Mouse (Mus musculus) retina, embryonic 14.5 days (tissue): Measurements from ENCODE around the gene Pkp2.
"Not testable (repeated sequence)": the region's sequence is repeated elsewhere in the genome, so short reads cannot be mapped to it uniquely, and the experiment has no call there.

ENCODE experiments used
- DNase-seq: peaks from one replicate; pipeline ENCODE4 v3.0.0-alpha.2; 2015; ENCODE audit warnings: low spot score

The Pkp2 gene

GRCm38 (mm10) chr16:16213079-16213760 is at the start of gene Pkp2:
Gene Pkp2, plus strand, starts transcription at chr16:16213318.
- DNase-seq: peak; percentile 84

DNA sequence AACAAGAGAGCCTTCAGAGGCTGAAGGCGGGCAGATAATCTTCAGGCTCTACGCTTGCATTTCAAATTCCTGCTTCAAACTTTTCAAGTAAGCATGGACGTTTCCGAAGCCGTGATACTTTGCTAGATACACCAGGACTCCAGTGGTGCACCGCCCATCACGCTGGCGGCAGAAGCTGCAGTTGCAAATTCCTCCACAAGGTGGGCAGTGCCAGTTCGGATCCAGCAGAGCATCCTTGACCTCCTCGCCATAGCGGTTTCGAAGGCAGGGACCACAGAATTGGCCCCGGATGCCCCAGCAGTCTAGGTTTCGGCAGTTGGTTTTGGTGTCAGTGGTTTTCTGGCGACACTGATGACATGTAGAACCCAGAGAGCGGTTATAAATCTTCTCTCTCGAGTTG is 15.7 kb upstream of the Pkp2 start:
- no peak for DNase-seq

GRCm38 (mm10) chr16:16201991-16202390 is 11.1 kb upstream of the Pkp2 start:
- DNase-seq: peak; percentile 78

- DNase-seq: no peak
Measured at GRCm38 (mm10) chr16:16204648-16205047, 8.5 kb upstream of the Pkp2 start.

DNA sequence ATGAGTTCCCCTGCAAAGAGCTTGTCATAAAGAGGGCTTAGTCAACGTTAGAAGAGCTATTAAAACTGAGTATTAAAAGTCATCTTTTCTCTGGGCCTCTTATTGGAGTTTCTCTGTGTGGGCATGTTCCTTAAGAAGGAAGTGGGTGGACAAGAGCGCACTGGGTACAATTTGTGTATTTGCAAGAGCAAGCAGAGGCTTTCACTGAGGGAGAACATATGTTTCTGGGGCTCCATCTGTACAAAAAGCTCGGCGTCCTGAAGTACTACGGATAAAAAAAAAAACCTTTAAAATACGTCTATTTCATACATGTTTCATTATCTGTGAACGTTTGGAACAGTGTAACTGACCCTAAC is 417 bp upstream of the Pkp2 start:
- DNase-seq: no peak

GRCm38 (mm10) chr16:16213761-16214305 is 715 bp downstream of the Pkp2 start:
- peak; percentile 16 for DNase-seq

GRCm38 (mm10) chr16:16215645-16216387 is 2.7 kb downstream of the Pkp2 start:
- no peak for DNase-seq

- no peak for DNase-seq
Measured at GRCm38 (mm10) chr16:16216934-16217333, 3.8 kb downstream of the Pkp2 start.

- DNase-seq: no peak
Measured at GRCm38 (mm10) chr16:16219835-16220234, 6.7 kb downstream of the Pkp2 start.

DNA sequence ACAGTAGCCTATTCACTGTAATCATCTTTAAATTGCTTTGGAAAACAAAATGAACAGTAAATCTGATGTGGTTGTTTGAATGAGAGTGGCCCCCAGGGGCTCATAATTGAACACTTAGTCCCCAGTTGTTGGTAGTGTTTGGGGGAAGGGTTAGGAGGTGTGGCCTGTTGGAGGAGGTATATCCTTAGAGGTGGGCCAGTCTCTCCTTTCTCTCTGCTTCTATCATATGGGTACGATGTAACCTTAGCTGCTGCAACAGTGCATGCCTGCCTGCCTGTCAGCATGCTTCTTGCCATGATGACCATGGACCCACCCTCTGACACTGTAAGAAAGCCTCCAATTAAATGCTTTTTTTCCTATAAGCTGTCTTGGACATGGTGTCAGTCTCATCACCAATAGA is 9.5 kb downstream of the Pkp2 start:
- DNase-seq: no peak

DNA sequence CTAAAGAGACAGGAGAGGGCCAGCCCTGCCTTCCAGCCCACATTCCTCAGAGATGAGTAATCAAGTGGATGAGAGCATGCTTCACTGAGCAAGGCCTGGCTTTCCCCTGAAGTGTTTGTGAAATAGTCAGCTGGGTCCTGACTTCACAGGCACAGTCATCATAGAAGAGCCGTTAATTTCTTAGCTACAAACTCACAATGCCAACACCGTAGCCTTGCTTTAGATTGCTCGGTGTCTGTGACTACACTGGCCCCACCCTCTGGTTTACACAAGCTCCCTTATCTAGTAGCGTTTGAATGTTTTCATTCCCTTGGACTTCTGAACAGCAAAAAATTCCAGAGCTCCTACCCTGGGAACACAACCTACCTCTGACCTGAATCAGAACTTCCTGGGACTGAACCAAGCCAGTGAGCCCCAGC is 11.4 kb downstream of the Pkp2 start:
- DNase-seq: peak; percentile 84

- no peak for DNase-seq
Measured at GRCm38 (mm10) chr16:16225828-16226227, 12.7 kb downstream of the Pkp2 start.

- DNase-seq: no peak
Measured at GRCm38 (mm10) chr16:16230439-16230838, 17.3 kb downstream of the Pkp2 start.

DNA sequence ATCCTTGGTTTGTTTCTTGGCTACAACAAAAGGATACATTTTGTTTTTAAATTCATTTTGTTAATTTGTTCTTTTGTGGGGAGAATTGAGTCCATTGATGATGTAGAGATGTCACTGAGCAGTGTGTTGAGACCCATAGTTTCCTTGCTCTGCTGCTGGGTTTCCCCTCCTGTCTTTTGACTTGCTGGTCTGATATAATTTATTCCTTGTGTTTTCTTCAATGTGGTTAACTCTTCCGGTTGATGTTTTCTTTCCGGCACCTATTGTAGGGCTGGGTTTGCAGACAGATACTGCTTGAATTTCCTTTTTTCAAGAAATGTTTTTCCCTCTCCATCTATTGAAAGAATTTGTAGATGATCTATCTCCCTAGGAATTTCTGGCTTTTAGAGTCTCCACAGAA is 20.8 kb downstream of the Pkp2 start:
- no peak for DNase-seq

GRCm38 (mm10) chr16:16236681-16237080 is 23.6 kb downstream of the Pkp2 start:
- DNase-seq: not testable (repeated sequence)

GRCm38 (mm10) chr16:16238356-16238755 is 25.2 kb downstream of the Pkp2 start:
- DNase-seq: no peak

DNA sequence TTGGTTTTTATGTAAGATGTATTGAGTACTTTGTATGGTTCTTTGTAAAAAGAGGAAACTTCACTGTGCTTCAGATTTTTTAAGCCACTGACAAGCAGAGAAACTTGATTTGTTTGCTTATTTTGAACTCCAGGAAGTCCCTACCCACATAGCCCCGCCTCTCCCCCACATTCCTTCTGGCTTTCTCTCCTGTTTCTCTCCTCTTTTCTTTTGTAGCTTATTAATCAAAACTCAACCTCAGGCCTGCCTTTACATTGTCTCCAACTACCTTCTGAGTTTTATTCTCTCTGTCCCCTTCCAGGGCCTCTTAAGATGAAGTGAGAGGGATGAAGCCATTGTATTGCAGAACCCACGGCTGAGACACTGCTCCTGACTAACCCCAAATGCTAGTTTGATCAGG is 31.6 kb downstream of the Pkp2 start:
- DNase-seq: no peak

GRCm38 (mm10) chr16:16250470-16250869 is 37.4 kb downstream of the Pkp2 start:
- no peak for DNase-seq

GRCm38 (mm10) chr16:16253326-16254074 is 40.4 kb downstream of the Pkp2 start:
- peak; percentile 64 for DNase-seq

DNA sequence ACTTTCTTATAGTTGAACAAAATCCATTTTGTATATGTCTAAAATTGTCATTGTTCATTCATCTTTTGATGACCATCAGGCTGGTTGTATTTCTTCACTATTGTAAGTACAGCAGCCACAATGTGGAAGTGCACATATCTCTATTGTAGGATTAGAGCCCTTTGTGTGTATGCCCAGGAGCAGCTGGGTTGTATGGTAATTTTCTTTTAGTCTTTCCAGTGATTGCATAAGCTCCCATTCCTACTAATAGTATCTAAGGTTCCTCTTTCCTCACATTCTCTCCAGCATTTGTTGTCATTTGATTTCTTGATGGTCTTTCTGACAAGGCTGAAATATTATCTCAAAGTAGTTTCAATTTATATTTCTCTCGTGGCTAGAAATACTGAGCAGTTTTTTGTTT is 42.1 kb downstream of the Pkp2 start:
- DNase-seq: no peak

DNA sequence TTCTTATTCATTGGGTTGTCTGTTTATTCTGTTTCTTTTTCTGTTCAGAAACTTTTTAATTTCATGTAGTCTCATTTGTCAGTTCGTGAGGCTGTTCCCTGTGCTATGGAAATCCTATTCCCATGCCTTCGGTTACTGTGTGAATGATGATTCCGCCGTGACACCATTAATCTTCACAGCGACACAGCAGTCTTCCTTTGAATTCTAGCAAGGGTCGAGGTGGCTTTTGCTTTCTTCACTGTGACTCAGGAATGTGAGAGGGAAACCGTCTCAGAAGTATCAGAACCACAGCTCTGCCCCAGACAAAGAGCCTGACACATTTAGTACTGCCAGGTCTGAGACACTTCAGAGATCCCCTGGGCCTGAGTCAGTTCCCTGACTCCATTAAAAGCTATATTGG is 42.8 kb downstream of the Pkp2 start:
- no peak for DNase-seq

DNA sequence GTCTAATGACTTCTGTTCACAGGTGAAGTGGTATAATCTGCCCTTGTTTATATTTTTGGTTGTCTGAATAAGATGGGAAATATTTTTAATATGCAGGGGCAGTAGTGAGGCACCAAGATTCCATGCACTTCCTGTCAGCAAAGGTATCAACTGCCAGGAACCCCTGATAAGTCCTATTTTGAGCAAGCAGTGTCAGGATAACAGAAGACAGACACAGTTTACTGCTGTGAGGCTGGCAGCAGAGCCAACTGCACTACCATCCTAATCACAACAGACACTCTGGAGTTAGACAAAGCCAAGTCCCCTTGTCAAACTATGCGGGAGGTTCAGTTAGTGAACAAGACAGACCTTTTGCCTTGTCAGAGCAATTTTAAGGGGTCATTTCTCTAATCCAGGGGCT is 43.6 kb downstream of the Pkp2 start:
- no peak for DNase-seq

- no peak for DNase-seq
Measured at GRCm38 (mm10) chr16:16260882-16261281, 47.8 kb downstream of the Pkp2 start.
